In the genomic region with DNA sequence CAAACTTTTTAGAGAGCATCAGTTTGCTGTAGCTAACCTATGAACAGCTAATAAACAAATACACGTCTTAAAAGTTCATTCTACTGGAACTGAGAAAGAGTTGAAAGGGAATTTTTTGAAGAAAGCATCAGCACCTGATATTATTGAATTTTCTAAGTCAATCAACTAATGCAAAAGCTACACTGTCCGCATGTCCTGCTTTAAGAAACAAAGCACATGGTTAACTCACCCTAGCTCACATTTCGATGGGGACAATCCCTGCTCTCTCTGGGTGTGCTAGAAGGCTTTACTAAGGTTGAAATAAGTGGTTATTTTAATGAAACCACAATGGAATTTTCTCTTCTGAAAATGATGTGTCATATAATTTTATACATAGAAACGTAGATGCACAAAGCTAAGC, we compare ENCODE assay signal across 23 mouse cellular contexts. TPM values are rescaled to one million over a fixed set of nuclear protein-coding genes. Genes with fewer than 3 reads are reported as not detected.
A peak's percentile ranks its signal among the peaks of the same experiment; 100 is the strongest.
DNase-seq lines count a peak whose midpoint lies in the region; ATAC-seq and TF ChIP-seq lines count a peak whose summit lies in the region.
"Had no signal": no experiment of that assay in that cellular context is flagged by ENCODE, and none has a peak within 500 bp of the region (broad histone marks: within the 10 kb centered on the region; RNA-seq: fewer than 3 reads in every experiment).

No protein-coding gene starts in this region.

- no peaks in the 10 kb centered on the region for H3K4me1 ChIP-seq in intestine, embryonic 15.5 days (replicated peaks)
- H3K4me1 ChIP-seq in intestine, postnatal 0 days (replicated peaks; ENCODE audit: control insufficient read depth, insufficient read depth, low read length): no peaks in the 10 kb centered on the region; the same call in 1 of the 2 replicates
- H3K4me1 ChIP-seq in hindbrain, postnatal 0 days (ENCODE audit: insufficient read depth, low read length): no peaks in the 10 kb centered on the region
- H3K4me1 ChIP-seq: embryonic facial prominence, embryonic 13.5 days; embryonic facial prominence, embryonic 15.5 days; forebrain, embryonic 13.5 days; forebrain, embryonic 15.5 days had no signal

- no peak overlapping the region for H3K9ac ChIP-seq in intestine, embryonic 15.5 days
- H3K9ac ChIP-seq in intestine, postnatal 0 days (ENCODE audit: low read depth, low read length): no peak overlapping the region
- H3K9ac ChIP-seq in hindbrain, postnatal 0 days (replicated peaks; ENCODE audit: low read length): no peak overlapping the region
- H3K9ac ChIP-seq: embryonic facial prominence, embryonic 13.5 days; embryonic facial prominence, embryonic 15.5 days; forebrain, embryonic 13.5 days; forebrain, embryonic 15.5 days; forebrain, postnatal 0 days had no signal

- H3K4me2 ChIP-seq in intestine, embryonic 15.5 days (replicated peaks): no peak overlapping the region
- no peak overlapping the region for H3K4me2 ChIP-seq in intestine, postnatal 0 days (replicated peaks; ENCODE audit: low read depth)
- no peak overlapping the region for H3K4me2 ChIP-seq in hindbrain, postnatal 0 days (ENCODE audit: low read depth, low read length)
- H3K4me2 ChIP-seq: embryonic facial prominence, embryonic 13.5 days; embryonic facial prominence, embryonic 15.5 days; forebrain, embryonic 13.5 days; forebrain, embryonic 15.5 days had no signal

- 0 out of 2 replicates have a peak overlapping the region, but pooled peaks have one; percentile 83 for H3K27ac ChIP-seq in intestine, embryonic 15.5 days
- peak overlapping the region; percentile 96; the same call in 1 of the 2 replicates for H3K27ac ChIP-seq in intestine, postnatal 0 days (ENCODE audit: low read depth, low read length)
- no peak overlapping the region for H3K27ac ChIP-seq in hindbrain, postnatal 0 days
- H3K27ac ChIP-seq: embryonic facial prominence, embryonic 13.5 days; embryonic facial prominence, embryonic 15.5 days; forebrain, embryonic 13.5 days; forebrain, embryonic 15.5 days had no signal

- no peak for DNase-seq in adrenal gland, adult 8-10 months
- no peak for DNase-seq in thymus, adult 18-20 months
- DNase-seq in hindbrain, postnatal 0 days (ENCODE audit: low spot score): no peak
- DNase-seq: adrenal gland, postnatal 10 days; adrenal gland, postnatal 25 days; cerebellum, adult 11 months; cerebellum, adult 18-20 months; cerebellum, adult 8-10 months; cerebellum, adult 9-11 months; cerebellum, postnatal 14 days; cerebellum, postnatal 36 days; embryo, embryonic 11 days; forebrain, postnatal 0 days had no signal

- TF ChIP-seq CTCF in intestine, postnatal 0 days (IDR thresholded peaks at IDR 0.05; ENCODE audit: low read depth): no peak
- no peak for TF ChIP-seq CTCF in hindbrain, postnatal 0 days (IDR thresholded peaks at IDR 0.05; ENCODE audit: low read depth)

- 84% methylated on average over 4 of the region's 4 CpGs for WGBS in intestine, embryonic 15.5 days
- 80% methylated on average over 4 of the region's 4 CpGs for WGBS in intestine, postnatal 0 days
- 91% methylated on average over 4 of the region's 4 CpGs for WGBS in hindbrain, postnatal 0 days

- no peaks in the 10 kb centered on the region for H3K36me3 ChIP-seq in intestine, embryonic 15.5 days
- no peaks in the 10 kb centered on the region for H3K36me3 ChIP-seq in intestine, postnatal 0 days (ENCODE audit: control insufficient read depth, insufficient read depth)
- H3K36me3 ChIP-seq in hindbrain, postnatal 0 days (ENCODE audit: insufficient read depth, low read length): no peaks in the 10 kb centered on the region
- H3K36me3 ChIP-seq: embryonic facial prominence, embryonic 13.5 days; embryonic facial prominence, embryonic 15.5 days; forebrain, embryonic 15.5 days; G1E had no signal

- no peak overlapping the region for H3K4me3 ChIP-seq in intestine, embryonic 15.5 days (replicated peaks)
- no peak overlapping the region for H3K4me3 ChIP-seq in intestine, postnatal 0 days (ENCODE audit: low read depth, low read length)
- no peak overlapping the region for H3K4me3 ChIP-seq in hindbrain, postnatal 0 days (ENCODE audit: low read length)
- H3K4me3 ChIP-seq: embryonic facial prominence, embryonic 13.5 days; embryonic facial prominence, embryonic 15.5 days; erythroblast, embryonic 14.5 days; forebrain, embryonic 13.5 days; forebrain, embryonic 15.5 days had no signal

- ATAC-seq in intestine, embryonic 15.5 days: no peak
- ATAC-seq in intestine, postnatal 0 days: no peak
- ATAC-seq in hindbrain, postnatal 0 days: no peak
- ATAC-seq: activated CD4-positive, CD25-positive, alpha-beta regulatory T cell, adult 4 months; forebrain, embryonic 13.5 days; forebrain, embryonic 15.5 days; forebrain, postnatal 0 days; Patski had no signal

- H3K9me3 ChIP-seq in intestine, embryonic 15.5 days: no peaks in the 10 kb centered on the region
- no peaks in the 10 kb centered on the region for H3K9me3 ChIP-seq in intestine, postnatal 0 days (ENCODE audit: control insufficient read depth)
- 0 out of 2 replicates have a peak, but pooled peaks cover 4% of the 10 kb centered on the region for H3K9me3 ChIP-seq in hindbrain, postnatal 0 days (ENCODE audit: low read length)
- H3K9me3 ChIP-seq: embryonic facial prominence, embryonic 13.5 days; forebrain, embryonic 13.5 days; forebrain, embryonic 15.5 days had no signal

- no peaks in the 10 kb centered on the region for H3K27me3 ChIP-seq in intestine, embryonic 15.5 days (replicated peaks)
- no peaks in the 10 kb centered on the region for H3K27me3 ChIP-seq in intestine, postnatal 0 days (replicated peaks; ENCODE audit: control insufficient read depth, insufficient read depth, low read length)
- no peaks in the 10 kb centered on the region for H3K27me3 ChIP-seq in hindbrain, postnatal 0 days (ENCODE audit: insufficient read depth, low read length)
- H3K27me3 ChIP-seq: embryonic facial prominence, embryonic 13.5 days; embryonic facial prominence, embryonic 15.5 days; forebrain, embryonic 13.5 days; forebrain, embryonic 15.5 days had no signal

RNA-seq across cellular contexts. Expression of gene Lrrc1, which starts 12.5 kb away (rescaled TPM):
- polyA plus RNA-seq in intestine, embryonic 15.5 days (2015; fragmentation: Nextera tagmentation; extraction: Ambion mirVana): 14.1 and 16.1 TPM in 2 replicates
- 21.6 and 22.3 TPM in 2 replicates for polyA plus RNA-seq in intestine, postnatal 0 days (2015; fragmentation: Nextera tagmentation; extraction: Ambion mirVana)
- 10 to 100 TPM in 3 of 4 experiments, 1 to 10 TPM in 1; 9.1 to 20.4 (median 14.8) TPM for total RNA-seq in adrenal gland, adult 8-10 months (2022)
- 19.8 and 49.7 TPM in 2 replicates for total RNA-seq in hindbrain, postnatal 0 days (2014; rRNA removed)
- 7.4 and 7.6 TPM in 2 replicates for polyA plus RNA-seq in hindbrain, postnatal 0 days (2015; fragmentation: Nextera tagmentation; extraction: Ambion mirVana)
- polyA plus RNA-seq: G1E had no signal
